Mouse (Mus musculus) liver, postnatal 0 days (tissue): ENCODE data around the gene Optc. TPM values are rescaled to one million over a fixed set of nuclear protein-coding genes. Genes with fewer than 3 reads are reported as not detected.

Experiments
- ATAC-seq: fragments of 200-750 bp; cut with Nextera tagmentation; 2 replicates; pipeline ENCODE4 v1.8.0; 2017; ENCODE audit warnings: mild to moderate bottlenecking, moderate library complexity
- DNase-seq: peaks from one replicate; pipeline ENCODE4 v3.0.0-alpha.2; 2016
- H3K27ac ChIP-seq: fragments of 300-500 bp; sonication (generic); 2 replicates; pipeline ENCODE4 v1.5.1; 2014; ENCODE audit warnings: antibody characterized with exemption, moderate library complexity, mild to moderate bottlenecking, low read depth
- H3K27me3 ChIP-seq: fragments of 300-500 bp; sonication (generic); 2 replicates; pipeline ENCODE4 v1.6.1; 2014; ENCODE audit warnings: low read length, control low read depth, mixed read lengths; ENCODE audit not compliant: insufficient read depth
- H3K36me3 ChIP-seq: fragments of 300-500 bp; sonication (generic); replicated peaks from 2 replicates; pipeline ENCODE4 v1.6.1; 2014; ENCODE audit warnings: mild to moderate bottlenecking, control low read depth, low read length, moderate library complexity, mixed read lengths; ENCODE audit not compliant: insufficient read depth
- H3K4me1 ChIP-seq: fragments of 300-500 bp; sonication (generic); 2 replicates; pipeline ENCODE4 v1.6.1; 2014; ENCODE audit warnings: antibody characterized with exemption, mild to moderate bottlenecking, control low read depth; ENCODE audit not compliant: insufficient read depth
- H3K4me2 ChIP-seq: fragments of 300-500 bp; sonication (generic); 2 replicates; pipeline ENCODE4 v1.6.1; 2014; ENCODE audit warnings: low read depth, mild to moderate bottlenecking, low read length, moderate library complexity, mixed read lengths
- H3K4me3 ChIP-seq: fragments of 300-500 bp; sonication (generic); 2 replicates; pipeline ENCODE4 v1.5.1; 2014; ENCODE audit warnings: low read depth, low read length
- H3K9ac ChIP-seq: fragments of 300-500 bp; sonication (generic); replicated peaks from 2 replicates; pipeline ENCODE4 v1.6.1; 2014; ENCODE audit warnings: mild to moderate bottlenecking, moderate library complexity
- H3K9me3 ChIP-seq: fragments of 300-500 bp; sonication (generic); 2 replicates; pipeline ENCODE4 v1.6.1; 2016; ENCODE audit warnings: mild to moderate bottlenecking, control low read depth, low read length, mixed read lengths
- CTCF ChIP-seq: sonication (generic); IDR thresholded peaks from 2 replicates; pipeline ENCODE4 v1.5.1; 2016; ENCODE audit warnings: antibody characterized with exemption, low read depth
- EP300 ChIP-seq: IDR thresholded peaks from 2 replicates; pipeline ENCODE4 v1.6.1; 2016; ENCODE audit warnings: antibody characterized with exemption, low read depth, mild to moderate bottlenecking
- WGBS: fragments of 180-500 bp; shearing (Covaris S2); extraction: QIAGEN DNeasy Blood & Tissue Kit; methylation state at CpG from one replicate; pipeline ENCODE4 v1.1.7; 2014; ENCODE audit not compliant: insufficient replicate concordance; 5-methylcytosine and 5-hydroxymethylcytosine counted together
- polyA plus RNA-seq: library from polyadenylated mRNA; unstranded; fragments of >200 nt; fragmentation: Nextera tagmentation; extraction: Ambion mirVana; gene quantifications from 2 replicates; pipeline ENCODE4 v1.2.1, GENCODE M21; 2015

Gene Optc
- polyA plus RNA-seq, 1 experiment from 2014 or later: 0.14 TPM

DNA sequence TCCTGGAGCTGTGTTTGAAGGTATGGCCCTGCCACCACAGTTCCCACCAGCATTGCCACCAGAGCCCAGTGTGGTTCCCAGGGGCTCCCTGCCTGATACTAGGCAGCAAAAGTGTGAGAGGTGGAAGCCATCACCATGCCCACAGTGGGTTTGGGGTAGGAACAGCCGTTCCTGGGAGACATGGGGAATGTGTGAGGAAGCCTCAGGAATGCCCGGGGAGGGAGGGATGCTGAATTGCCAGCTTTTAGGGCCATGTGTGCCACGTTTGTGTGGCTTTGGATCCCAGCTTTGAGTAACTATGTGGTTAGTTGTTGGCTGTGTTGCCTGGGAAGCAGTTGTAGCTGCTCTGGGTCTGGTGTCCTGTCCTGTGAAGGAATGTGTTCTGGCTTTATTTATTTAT, 34.1 kb upstream of the Optc start:
- WGBS: 81% methylated on average over 3 of the region's 3 CpGs
- Histone ChIP-seq H3K4me3 (no peak overlapping the region), H3K36me3 (no peaks in the 10 kb centered on the region), H3K9ac (no peak overlapping the region), H3K9me3 (no peaks in the 10 kb centered on the region), H3K4me2 (no peak overlapping the region), H3K27ac (no peak overlapping the region), H3K27me3 (no peaks in the 10 kb centered on the region), H3K4me1 (no peaks in the 10 kb centered on the region; the same call in 1 of the 2 replicates)
- no peak for DNase-seq
- TF ChIP-seq EP300 (no peak), CTCF (no peak)
- no peak for ATAC-seq

GRCm38 (mm10) chr1:133941158-133941860, 33.5 kb upstream of the Optc start:
- Histone ChIP-seq H3K4me3 (no peak overlapping the region), H3K27me3 (no peaks in the 10 kb centered on the region), H3K9ac (no peak overlapping the region), H3K27ac (no peak overlapping the region), H3K9me3 (no peaks in the 10 kb centered on the region; the same call in 1 of the 2 replicates), H3K4me1 (no peaks in the 10 kb centered on the region; the same call in 1 of the 2 replicates), H3K36me3 (no peaks in the 10 kb centered on the region), H3K4me2 (no peak overlapping the region)
- WGBS: 71% methylated on average over 11 of the region's 11 CpGs
- TF ChIP-seq CTCF (no peak), EP300 (no peak)
- no peak for DNase-seq
- ATAC-seq: no peak

DNA sequence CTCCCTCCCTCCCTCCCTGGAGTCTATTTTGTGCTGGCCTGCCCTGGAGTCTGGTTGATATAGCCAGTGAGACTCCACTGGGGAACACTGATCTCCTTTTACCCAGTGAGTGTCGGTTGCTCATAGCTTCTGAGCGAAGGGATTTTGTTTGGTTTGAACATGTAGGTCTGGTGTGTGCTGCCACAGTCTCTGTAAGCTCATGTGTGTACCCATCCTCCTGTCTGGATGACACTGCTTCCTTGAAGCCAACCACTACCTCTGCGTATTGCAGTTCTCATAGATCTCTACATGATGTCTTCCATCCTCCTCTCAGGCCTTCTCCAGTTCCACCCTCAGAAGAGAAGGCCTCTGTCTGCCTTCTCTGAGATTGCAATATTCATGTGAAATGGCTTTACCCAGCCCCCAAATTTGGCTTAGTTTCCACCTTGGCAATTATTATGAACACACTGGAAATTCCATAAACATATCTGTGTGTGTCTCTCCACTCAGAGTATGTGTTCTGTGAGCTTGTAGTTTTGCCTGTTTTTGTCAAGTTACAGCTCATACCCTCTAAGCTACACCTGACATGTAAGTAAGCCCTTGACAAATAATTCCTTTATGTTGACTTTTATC, 32.8 kb upstream of the Optc start:
- H3K9ac ChIP-seq: no peak overlapping the region
- no peaks in the 10 kb centered on the region; the same call in 1 of the 2 replicates for H3K9me3 ChIP-seq
- H3K27me3 ChIP-seq: no peaks in the 10 kb centered on the region
- ATAC-seq: no peak
- H3K4me2 ChIP-seq: no peak overlapping the region
- no peaks in the 10 kb centered on the region for H3K36me3 ChIP-seq
- no peak for DNase-seq
- no peaks in the 10 kb centered on the region; the same call in 1 of the 2 replicates for H3K4me1 ChIP-seq
- 92% methylated on average over 3 of the region's 3 CpGs for WGBS
- no peak for TF ChIP-seq CTCF
- TF ChIP-seq EP300: no peak
- no peak overlapping the region for H3K4me3 ChIP-seq
- H3K27ac ChIP-seq: no peak overlapping the region

GRCm38 (mm10) chr1:133939708-133940107, 31.9 kb upstream of the Optc start:
- peaks cover 2% of the 10 kb centered on the region for H3K4me1 ChIP-seq
- H3K36me3 ChIP-seq: no peaks in the 10 kb centered on the region
- H3K27me3 ChIP-seq: no peaks in the 10 kb centered on the region
- no peak for DNase-seq
- no peak overlapping the region for H3K9ac ChIP-seq
- H3K4me2 ChIP-seq: no peak overlapping the region
- 81% methylated on average over 8 of the region's 8 CpGs for WGBS
- TF ChIP-seq EP300 (no peak), CTCF (no peak)
- no peaks in the 10 kb centered on the region; the same call in 1 of the 2 replicates for H3K9me3 ChIP-seq
- no peak overlapping the region for H3K4me3 ChIP-seq
- ATAC-seq: no peak
- no peak overlapping the region for H3K27ac ChIP-seq

- Histone ChIP-seq H3K9me3 (no peaks in the 10 kb centered on the region; the same call in 1 of the 2 replicates), H3K4me1 (peaks cover 6% of the 10 kb centered on the region), H3K36me3 (no peaks in the 10 kb centered on the region), H3K27me3 (no peaks in the 10 kb centered on the region), H3K27ac (no peak overlapping the region), H3K4me2 (no peak overlapping the region), H3K4me3 (no peak overlapping the region), H3K9ac (no peak overlapping the region)
- ATAC-seq (no peak), DNase-seq (no peak)
- whole genome bisulfite sequencing: 84% methylated on average over 3 of the region's 3 CpGs
- no peak for TF ChIP-seq EP300
- peak; percentile 46 for TF ChIP-seq CTCF
Observed at GRCm38 (mm10) chr1:133936169-133936568, 28.4 kb upstream of the Optc start.

GRCm38 (mm10) chr1:133934354-133934963, 26.7 kb upstream of the Optc start:
- WGBS: 69% methylated on average over 10 of the region's 10 CpGs
- Histone ChIP-seq H3K9me3 (no peaks in the 10 kb centered on the region; the same call in 1 of the 2 replicates), H3K4me2 (peak overlapping the region; percentile 35; the same call in 1 of the 2 replicates), H3K27me3 (no peaks in the 10 kb centered on the region), H3K4me1 (peaks cover 6% of the 10 kb centered on the region), H3K9ac (peak overlapping the region; percentile 6; the same call in 1 of the 2 replicates), H3K27ac (peak overlapping the region; percentile 89), H3K4me3 (no peak overlapping the region), H3K36me3 (no peaks in the 10 kb centered on the region)
- TF ChIP-seq CTCF (no peak), EP300 (peak; percentile 55; the same call in 1 of the 2 replicates)
- peak; percentile 50 for DNase-seq
- peak; percentile 84 for ATAC-seq
